Mouse (Mus musculus) heart, adult 2 months (tissue): ENCODE results near the gene Efna3. TPM values are rescaled to one million over a fixed set of nuclear protein-coding genes. Genes with fewer than 3 reads are reported as not detected.

ENCODE experiments used
- DNase-seq, 2 experiments: peaks; one replicate each; pipeline ENCODE4 v3.0.0; 2021
- H3K27ac ChIP-seq: fragments of 200-600 bp; 2 replicates; pipeline ENCODE4 v1.8.1; 2022
- H3K27me3 ChIP-seq: fragments of 200-500 bp; 2 replicates; pipeline ENCODE4 v1.6.1; 2012; ENCODE audit warnings: mild to moderate bottlenecking, low read length, inconsistent platforms, mixed read lengths; ENCODE audit not compliant: control insufficient read depth, insufficient read depth
- H3K36me3 ChIP-seq: fragments of 200-500 bp; 2 replicates; pipeline ENCODE4 v1.6.1; 2012; ENCODE audit warnings: low read length, inconsistent platforms; ENCODE audit not compliant: control insufficient read depth, insufficient read depth
- H3K4me1 ChIP-seq: fragments of 200-500 bp; 2 replicates; pipeline ENCODE4 v1.6.1; 2011; ENCODE audit warnings: low read length; ENCODE audit not compliant: control insufficient read depth, insufficient read depth
- H3K4me3 ChIP-seq: fragments of 200-600 bp; 2 replicates; pipeline ENCODE4 v1.8.1; 2022
- H3K79me2 ChIP-seq: fragments of 200-500 bp; replicated peaks from 2 replicates; pipeline ENCODE4 v1.6.1; 2012; ENCODE audit warnings: mild to moderate bottlenecking, inconsistent platforms, low read length, moderate library complexity, mixed read lengths; ENCODE audit not compliant: control insufficient read depth, insufficient read depth
- H3K9ac ChIP-seq: fragments of 200-500 bp; 2 replicates; pipeline ENCODE4 v1.6.1; 2012; ENCODE audit warnings: low read depth, mild to moderate bottlenecking, control low read depth, inconsistent platforms, low read length, mixed read lengths
- CTCF ChIP-seq: fragments of 200-600 bp; IDR thresholded peaks from 2 replicates; pipeline ENCODE4 v1.8.1; 2022; ENCODE audit warnings: antibody characterized with exemption, mild to moderate bottlenecking, moderate library complexity
- EP300 ChIP-seq: fragments of 200-500 bp; IDR thresholded peaks from 2 replicates; pipeline ENCODE4 v1.6.1; 2011; ENCODE audit warnings: low read depth, low read length, control low read depth; ENCODE audit not compliant: insufficient read depth
- POLR2A ChIP-seq: fragments of 200-500 bp; IDR thresholded peaks from 2 replicates; pipeline ENCODE4 v1.6.1; 2011; ENCODE audit warnings: mild to moderate bottlenecking, low read depth, low read length, control low read depth; ENCODE audit not compliant: insufficient read depth
- WGBS: fragments of 180-500 bp; shearing (Covaris S2); methylation state at CpG from one replicate; pipeline ENCODE4 v1.1.7; 2018; 5-methylcytosine and 5-hydroxymethylcytosine counted together
- intact Hi-C: fragments of 180-260 bp; cut with DNase I; formaldehyde crosslinking; loops from one replicate; pipeline ENCODE4 v1.15.1; 2025
- polyA plus RNA-seq: library from polyadenylated mRNA; depleted of rRNA; stranded (reverse); fragments of >200 nt; gene quantifications from 2 replicates; pipeline ENCODE4 v1.2.3, GENCODE M21; 2012
- total RNA-seq, 2 experiments: library from RNA; stranded (reverse); gene quantifications; 2 replicates each; pipeline ENCODE4 v1.2.3; 2021

Efna3 gene
- total and polyA plus RNA-seq, 3 experiments, result not detected

- WGBS, result under 1% methylated on average over 14 of the region's 14 CpGs
These were observed 23.3 kb downstream of the Efna3 start for GRCm38 (mm10) chr3:89299499-89299898.

GRCm38 (mm10) chr3:89298908-89299307 is 23.9 kb downstream of the Efna3 start:
- no peak overlapping the region for H3K9ac ChIP-seq
- H3K27me3 ChIP-seq, result no peaks in the 10 kb centered on the region
- no peak for DNase-seq
- H3K36me3 ChIP-seq, result no peaks in the 10 kb centered on the region
- WGBS, result 89% methylated on average over 6 of the region's 6 CpGs
- no peak overlapping the region for H3K27ac ChIP-seq
- H3K4me3 ChIP-seq, result no peak overlapping the region
- no peaks in the 10 kb centered on the region; the same call in 1 of the 2 replicates for H3K4me1 ChIP-seq
- intact Hi-C loops, result no loop called here
- TF ChIP-seq POLR2A, result no peak
- no peak for TF ChIP-seq EP300
- no peak for TF ChIP-seq CTCF
- H3K79me2 ChIP-seq, result no peaks in the 10 kb centered on the region

More at GRCm38 (mm10) chr3:89299499-89299898, 23.3 kb downstream of the Efna3 start:
- Histone ChIP-seq H3K79me2 (no peaks in the 10 kb centered on the region), H3K4me3 (peak overlapping the region; percentile 22), H3K27me3 (no peaks in the 10 kb centered on the region), H3K27ac (peak overlapping the region; percentile 3; the same call in 1 of the 2 replicates), H3K36me3 (no peaks in the 10 kb centered on the region), H3K9ac (peak overlapping the region; percentile 46), H3K4me1 (no peaks in the 10 kb centered on the region; the same call in 1 of the 2 replicates)
- DNase-seq, result peak; percentile 37 to 43
- intact Hi-C loops, result no loop called here
- TF ChIP-seq POLR2A (no peak), CTCF (peak; percentile 33; the same call in 1 of the 2 replicates), EP300 (no peak)

GRCm38 (mm10) chr3:89296761-89297396 is 25.9 kb downstream of the Efna3 start:
- Histone ChIP-seq H3K79me2 (no peaks in the 10 kb centered on the region), H3K27ac (no peak overlapping the region), H3K9ac (no peak overlapping the region), H3K36me3 (no peaks in the 10 kb centered on the region), H3K4me1 (no peaks in the 10 kb centered on the region; the same call in 1 of the 2 replicates), H3K27me3 (no peaks in the 10 kb centered on the region), H3K4me3 (no peak overlapping the region)
- TF ChIP-seq POLR2A (no peak), CTCF (no peak), EP300 (no peak)
- DNase-seq, result no peak
- intact Hi-C loops, result no loop called here
- WGBS, result 60% methylated on average over 11 of the region's 11 CpGs

- TF ChIP-seq POLR2A (no peak), CTCF (no peak), EP300 (no peak)
- H3K9ac ChIP-seq, result no peak overlapping the region
- 78% methylated on average over 8 of the region's 8 CpGs for WGBS
- H3K27me3 ChIP-seq, result no peaks in the 10 kb centered on the region
- DNase-seq, result no peak
- intact Hi-C loops, result no loop called here
- H3K4me3 ChIP-seq, result no peak overlapping the region
- no peaks in the 10 kb centered on the region for H3K36me3 ChIP-seq
- no peaks in the 10 kb centered on the region; the same call in 1 of the 2 replicates for H3K4me1 ChIP-seq
- no peak overlapping the region for H3K27ac ChIP-seq
- H3K79me2 ChIP-seq, result no peaks in the 10 kb centered on the region
These were observed 27.0 kb downstream of the Efna3 start for GRCm38 (mm10) chr3:89295685-89296230.

- TF ChIP-seq EP300 (no peak), CTCF (no peak), POLR2A (no peak)
- Histone ChIP-seq H3K36me3 (no peaks in the 10 kb centered on the region), H3K4me1 (no peaks in the 10 kb centered on the region; the same call in 1 of the 2 replicates), H3K27ac (no peak overlapping the region), H3K27me3 (no peaks in the 10 kb centered on the region), H3K9ac (no peak overlapping the region), H3K79me2 (no peaks in the 10 kb centered on the region), H3K4me3 (no peak overlapping the region)
- DNase-seq, result no peak
- WGBS, result 80% methylated on average over 5 of the region's 5 CpGs
- intact Hi-C loops, result no loop called here
These were observed 28.6 kb downstream of the Efna3 start for GRCm38 (mm10) chr3:89294195-89294594.
